Mouse (Mus musculus): ENCODE data around the gene Bhlhe23.

DNA sequence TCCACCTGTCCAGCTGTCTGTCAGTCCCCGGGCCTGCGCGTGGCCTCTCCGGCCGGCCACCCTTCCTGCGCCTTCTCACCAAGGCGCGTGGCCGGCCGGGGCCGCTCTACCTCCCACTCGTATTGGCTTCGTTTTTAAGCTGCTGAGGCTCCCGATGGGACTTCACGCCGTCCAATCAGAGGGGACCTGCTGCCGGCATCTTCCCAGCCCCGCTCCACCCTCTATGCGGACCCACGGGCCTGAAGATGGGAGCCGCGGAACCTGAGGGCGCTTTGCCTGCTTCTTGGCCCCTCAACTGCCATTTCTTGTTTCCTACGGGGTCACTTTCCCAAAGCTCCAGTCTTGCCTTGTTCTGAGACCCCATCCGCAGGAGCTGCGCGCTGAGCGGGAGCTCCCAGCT, at the start of gene Bhlhe23:
- no peak for TF ChIP-seq EP300 (IDR thresholded peaks at IDR 0.05; ENCODE audit: low read depth)
- no peak for TF ChIP-seq CTCF (IDR thresholded peaks at IDR 0.05; ENCODE audit: low read depth)

Data from liver, embryonic 14.5 days (tissue).